Mouse (Mus musculus) thymus, adult 18-20 months (tissue): ENCODE results near the gene Eral1.

Experiments
- DNase-seq, 2 experiments: peaks; one replicate each; pipeline ENCODE4 v3.0.0; 2022; ENCODE audit warnings: mixed read lengths in 2 of 2

Eral1 gene

DNA sequence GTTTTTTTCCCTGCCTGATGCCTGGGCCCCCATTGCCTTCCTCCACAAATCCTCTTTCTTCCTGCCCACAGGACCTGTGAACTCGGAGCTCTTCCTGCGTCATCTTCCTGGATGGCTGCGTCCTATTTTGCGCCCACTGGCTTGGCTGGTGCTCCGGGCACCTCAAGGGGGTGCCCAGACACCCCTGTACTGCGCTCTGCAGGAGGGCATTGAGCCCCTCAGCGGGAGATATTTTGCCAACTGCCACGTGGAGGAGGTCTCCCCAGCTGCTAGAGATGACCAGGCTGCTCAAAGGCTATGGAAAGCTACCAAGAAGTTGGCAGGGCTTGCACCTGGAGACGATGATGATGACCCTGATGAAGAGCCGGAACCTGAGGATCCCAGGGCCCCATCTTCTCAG, 43.4 kb downstream of the Eral1 start:
- no peak for DNase-seq

DNA sequence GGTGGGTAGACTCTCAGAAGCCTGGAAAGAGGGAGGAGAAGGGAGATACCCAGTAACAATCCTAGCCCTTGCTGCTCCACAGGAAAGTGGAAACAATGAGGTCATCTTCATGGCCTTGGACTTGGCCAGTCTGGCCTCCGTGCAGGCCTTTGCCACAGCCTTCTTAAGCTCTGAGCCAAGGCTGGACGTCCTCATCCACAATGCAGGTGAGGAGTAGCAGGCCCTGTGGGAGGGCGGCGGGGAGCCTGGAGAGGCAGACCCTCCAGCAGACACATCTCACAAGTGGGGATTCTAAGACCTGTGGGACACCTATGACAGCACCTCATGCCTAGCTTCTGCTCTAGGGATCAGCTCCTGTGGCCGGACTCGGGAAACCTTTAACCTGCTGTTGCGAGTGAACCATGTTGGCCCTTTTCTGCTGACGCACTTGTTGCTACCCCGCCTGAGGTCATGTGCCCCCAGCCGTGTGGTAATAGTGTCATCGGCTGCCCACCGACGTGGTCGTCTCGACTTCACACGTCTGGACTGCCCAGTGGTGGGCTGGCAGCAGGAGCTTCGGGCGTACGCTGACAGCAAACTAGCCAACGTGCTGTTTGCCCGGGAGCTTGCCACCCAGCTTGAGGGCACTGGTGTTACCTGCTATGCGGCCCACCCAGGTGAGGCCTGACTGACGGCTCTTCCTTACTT, 46.1 kb downstream of the Eral1 start:
- DNase-seq, result no peak

DNA sequence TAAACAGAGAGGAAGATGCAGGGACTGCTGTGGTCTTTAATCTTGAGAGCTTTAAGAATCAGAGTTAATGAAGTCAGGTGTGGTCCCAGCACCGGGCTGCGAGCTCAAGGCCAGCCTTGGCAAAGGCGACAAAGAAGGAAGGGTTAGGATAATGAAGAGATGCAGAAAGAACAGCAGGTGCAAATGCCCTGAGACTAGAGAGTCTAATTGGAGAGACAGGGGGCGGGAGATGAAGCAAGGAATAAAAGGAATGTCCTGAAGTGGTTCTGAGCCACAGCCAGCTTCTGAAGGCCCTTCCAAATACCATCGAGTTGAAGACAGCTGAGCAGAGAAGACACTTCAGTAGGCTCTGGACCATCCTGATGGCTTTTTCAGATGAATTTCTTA, 47.4 kb downstream of the Eral1 start:
- DNase-seq, result no peak

DNA sequence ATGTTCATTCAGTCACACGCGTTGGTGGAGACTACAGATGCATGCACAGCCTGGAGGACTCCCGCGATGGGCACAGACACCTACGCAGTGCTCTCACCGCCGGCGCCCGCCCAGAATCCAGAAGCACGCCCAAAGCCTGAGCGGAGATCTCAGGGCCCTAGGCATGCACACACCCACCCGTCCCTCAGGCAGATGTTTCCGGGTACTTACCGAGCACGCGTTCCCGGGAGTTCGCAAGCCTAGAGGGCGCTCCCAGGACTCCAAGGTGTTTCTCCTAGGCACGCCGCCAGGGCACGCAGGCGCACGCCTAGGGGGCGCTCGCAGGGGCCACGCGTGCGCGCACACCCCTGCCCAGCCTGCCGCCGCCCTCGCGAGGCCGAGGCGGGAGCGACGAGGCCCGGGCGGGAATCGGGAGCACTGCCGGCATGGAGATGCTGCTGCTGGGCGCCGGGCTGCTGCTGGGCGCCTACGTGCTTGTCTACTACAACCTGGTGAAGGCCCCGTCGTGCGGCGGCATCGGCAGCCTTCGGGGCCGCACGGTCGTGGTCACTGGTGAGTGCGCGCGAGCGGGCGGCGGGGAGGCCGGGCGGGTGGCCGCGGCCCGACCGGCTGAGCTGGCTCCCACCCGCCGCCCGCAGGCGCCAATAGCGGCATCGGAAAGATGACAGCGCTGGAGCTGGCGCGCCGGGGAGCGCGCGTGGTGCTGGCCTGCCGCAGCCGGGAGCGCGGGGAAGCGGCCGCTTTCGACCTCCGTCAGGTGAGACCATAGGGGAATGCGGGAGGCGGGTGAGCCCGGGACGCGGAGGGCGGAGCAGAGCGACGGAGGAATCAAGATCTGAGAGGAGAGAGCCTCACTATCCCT, 48.0 kb downstream of the Eral1 start, which contains the start of gene Dhrs13:
Gene Dhrs13, plus strand, starts transcription at position 334 of the 862 bp plus-strand sequence.
- peak; percentile 84 to 87 for DNase-seq

DNA sequence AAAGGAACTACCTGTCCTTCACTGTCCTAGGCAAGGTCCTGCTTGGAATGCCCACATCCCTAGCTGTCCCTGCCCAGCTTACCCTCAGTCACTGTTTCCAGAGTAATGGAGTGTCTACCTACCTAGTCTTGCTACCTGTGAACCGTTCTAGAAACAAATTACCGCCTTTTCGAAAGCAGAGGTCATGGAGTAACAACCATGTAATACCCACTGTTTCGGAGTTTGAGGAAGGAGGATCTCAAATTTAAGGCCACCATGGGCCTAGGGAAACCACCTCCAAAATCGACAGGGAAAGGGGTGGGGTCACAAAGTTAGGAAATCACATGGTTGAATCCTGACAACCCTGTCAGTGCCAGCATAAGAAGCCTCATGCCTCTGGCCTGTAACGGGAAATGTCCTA, 48.8 kb downstream of the Eral1 start:
- DNase-seq, result no peak

DNA sequence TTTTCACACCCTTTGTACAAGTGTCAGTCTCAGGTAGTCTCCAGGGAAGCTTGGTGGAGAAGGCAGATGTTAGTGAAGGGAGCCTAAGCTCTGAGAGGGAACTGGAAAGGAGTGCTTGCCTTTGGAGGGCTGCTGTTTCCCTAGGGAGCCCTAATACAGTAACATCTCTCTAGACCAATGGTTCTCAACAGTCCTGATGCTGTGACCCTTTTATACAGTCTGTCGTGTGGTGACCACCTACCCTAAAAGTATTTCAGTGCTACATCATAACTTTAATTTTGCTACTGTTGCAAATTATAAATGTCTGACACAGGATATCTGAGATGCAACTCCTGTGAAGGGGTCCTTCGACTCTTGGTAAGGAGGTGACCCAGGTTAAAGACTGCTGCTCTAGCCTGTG, 49.6 kb downstream of the Eral1 start:
- DNase-seq, result no peak

DNA sequence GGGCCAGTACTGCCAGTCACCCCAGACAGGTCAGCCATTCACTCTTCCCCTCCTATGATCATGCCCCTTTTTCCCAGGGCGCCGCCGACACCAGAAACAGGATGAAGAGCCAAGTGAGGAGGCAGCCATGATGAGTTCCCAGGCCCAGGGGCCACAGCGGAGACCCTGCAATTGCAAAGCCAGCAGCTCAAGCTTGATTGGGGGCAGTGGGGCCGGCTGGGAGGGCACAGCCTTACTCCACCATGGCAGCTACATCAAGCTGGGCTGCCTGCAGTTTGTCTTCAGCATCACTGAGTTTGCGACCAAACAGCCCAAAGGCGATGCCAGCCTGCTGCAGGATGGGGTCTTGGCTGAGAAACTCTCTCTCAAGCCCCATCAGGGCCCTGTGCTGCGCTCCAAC, 50.9 kb downstream of the Eral1 start:
- no peak for DNase-seq

DNA sequence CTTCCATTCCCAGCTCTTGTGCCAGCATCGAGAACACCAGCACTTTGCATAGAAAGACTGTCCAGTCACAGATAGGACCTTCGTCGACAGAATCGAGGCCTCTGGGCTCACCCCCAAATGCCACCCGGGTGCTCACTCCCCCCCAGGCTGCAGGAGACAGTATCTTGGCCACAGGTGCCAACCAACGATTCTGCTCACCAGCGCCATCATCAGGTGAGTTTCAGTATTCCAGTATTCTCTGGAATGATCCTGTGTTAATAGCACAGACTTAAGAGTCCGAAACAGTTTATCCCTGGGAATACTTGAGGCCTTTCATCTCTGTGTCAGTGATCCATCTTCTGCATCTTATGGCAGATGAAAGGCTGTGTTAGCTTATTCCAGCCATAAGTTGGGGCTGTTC, 56.6 kb downstream of the Eral1 start:
- no peak for DNase-seq
